In genomic region chr6:51654991-51655390, GRCm38 (mm10) we compare ENCODE assay signal across 15 mouse cellular contexts.
A peak's percentile ranks its signal among the peaks of the same experiment; 100 is the strongest.
DNase-seq lines count a peak whose midpoint lies in the region; ATAC-seq and TF ChIP-seq lines count a peak whose summit lies in the region.
"Had no signal": no experiment of that assay in that cellular context is flagged by ENCODE, and none has a peak within 500 bp of the region (broad histone marks: within the 10 kb centered on the region; RNA-seq: fewer than 3 reads in every experiment).

No protein-coding gene starts in this region.

- H3K4me1 ChIP-seq in hindbrain, embryonic 10.5 days (replicated peaks): peaks cover 41% of the 10 kb centered on the region
- H3K4me1 ChIP-seq in hindbrain, embryonic 16.5 days (ENCODE audit: control insufficient read depth, insufficient read depth, low read depth, low read length): peaks cover 10% of the 10 kb centered on the region
- peaks cover 39% of the 10 kb centered on the region for H3K4me1 ChIP-seq in midbrain, embryonic 10.5 days
- H3K4me1 ChIP-seq in midbrain, embryonic 15.5 days: peaks cover 27% of the 10 kb centered on the region
- H3K4me1 ChIP-seq in ES-E14 (ENCODE audit: control insufficient read depth in 2 of 2, insufficient read depth in 2 of 2, low read length in 2 of 2, poor library complexity in 1 of 2): peaks cover 0 to 3% of the 10 kb centered on the region in 2 experiments; a peak in 1 of 4 replicates
- H3K4me1 ChIP-seq in midbrain, embryonic 14.5 days (ENCODE audit: control insufficient read depth, insufficient read depth, low read length): peaks cover 32% of the 10 kb centered on the region
- peaks cover 6% of the 10 kb centered on the region for H3K4me1 ChIP-seq in heart, embryonic 11.5 days (ENCODE audit: control insufficient read depth, insufficient read depth, low read length)
- H3K4me1 ChIP-seq: embryonic facial prominence, embryonic 12.5 days had no signal

- H3K9me3 ChIP-seq in hindbrain, embryonic 10.5 days: no peaks in the 10 kb centered on the region
- H3K9me3 ChIP-seq in hindbrain, embryonic 16.5 days (ENCODE audit: control insufficient read depth, low read length): no peaks in the 10 kb centered on the region
- no peaks in the 10 kb centered on the region; the same call in 1 of the 2 replicates for H3K9me3 ChIP-seq in midbrain, embryonic 10.5 days (replicated peaks)
- no peaks in the 10 kb centered on the region for H3K9me3 ChIP-seq in midbrain, embryonic 15.5 days
- H3K9me3 ChIP-seq in ES-E14 (ENCODE audit: control insufficient read depth, insufficient read depth, low read depth, low read length): no peaks in the 10 kb centered on the region
- H3K9me3 ChIP-seq in midbrain, embryonic 14.5 days (ENCODE audit: control insufficient read depth, low read length): no peaks in the 10 kb centered on the region
- H3K9me3 ChIP-seq in heart, embryonic 11.5 days (replicated peaks; ENCODE audit: control insufficient read depth, low read length): no peaks in the 10 kb centered on the region
- H3K9me3 ChIP-seq: embryonic facial prominence, embryonic 12.5 days; kidney, embryonic 15.5 days; limb, embryonic 13.5 days had no signal

- H3K27me3 ChIP-seq in hindbrain, embryonic 10.5 days (ENCODE audit: insufficient read depth, poor library complexity, severe bottlenecking): no peaks in the 10 kb centered on the region
- no peaks in the 10 kb centered on the region for H3K27me3 ChIP-seq in hindbrain, embryonic 16.5 days (replicated peaks; ENCODE audit: control insufficient read depth, insufficient read depth, low read length)
- H3K27me3 ChIP-seq in midbrain, embryonic 10.5 days (ENCODE audit: low read depth, poor library complexity, severe bottlenecking): no peaks in the 10 kb centered on the region
- no peaks in the 10 kb centered on the region for H3K27me3 ChIP-seq in midbrain, embryonic 15.5 days (replicated peaks)
- no peaks in the 10 kb centered on the region for H3K27me3 ChIP-seq in midbrain, embryonic 14.5 days (ENCODE audit: control insufficient read depth, insufficient read depth, low read length)
- H3K27me3 ChIP-seq in heart, embryonic 11.5 days (ENCODE audit: control insufficient read depth, insufficient read depth, low read length): no peaks in the 10 kb centered on the region
- H3K27me3 ChIP-seq: embryonic facial prominence, embryonic 12.5 days; kidney, embryonic 15.5 days; limb, embryonic 13.5 days had no signal

- H3K27ac ChIP-seq in hindbrain, embryonic 10.5 days: peak overlapping the region; percentile 88
- H3K27ac ChIP-seq in hindbrain, embryonic 16.5 days (ENCODE audit: low read depth, low read length): no peak overlapping the region
- peak overlapping the region; percentile 78; the same call in 1 of the 2 replicates for H3K27ac ChIP-seq in midbrain, embryonic 10.5 days (replicated peaks)
- H3K27ac ChIP-seq in midbrain, embryonic 15.5 days: no peak overlapping the region
- no peak overlapping the region for H3K27ac ChIP-seq in ES-E14 (ENCODE audit: insufficient read depth, low read depth, low read length, poor library complexity, severe bottlenecking)
- H3K27ac ChIP-seq in midbrain, embryonic 14.5 days (replicated peaks; ENCODE audit: low read depth, low read length): peak overlapping the region; percentile 70; the same call in 1 of the 2 replicates
- H3K27ac ChIP-seq in heart, embryonic 11.5 days (ENCODE audit: low read depth, low read length): no peak overlapping the region
- H3K27ac ChIP-seq: embryonic facial prominence, embryonic 12.5 days; kidney, embryonic 15.5 days; limb, embryonic 13.5 days had no signal

- no peak overlapping the region for H3K4me3 ChIP-seq in hindbrain, embryonic 10.5 days
- no peak overlapping the region for H3K4me3 ChIP-seq in hindbrain, embryonic 16.5 days (ENCODE audit: low read length)
- H3K4me3 ChIP-seq in midbrain, embryonic 10.5 days: no peak overlapping the region
- H3K4me3 ChIP-seq in midbrain, embryonic 15.5 days: no peak overlapping the region
- H3K4me3 ChIP-seq in ES-E14 (ENCODE audit: insufficient read depth in 1 of 2, low read depth in 1 of 2, low read length in 2 of 2, poor library complexity in 1 of 2, severe bottlenecking in 1 of 2): no peak overlapping the region
- no peak overlapping the region for H3K4me3 ChIP-seq in midbrain, embryonic 14.5 days (replicated peaks; ENCODE audit: low read depth, low read length)
- H3K4me3 ChIP-seq in heart, embryonic 11.5 days (ENCODE audit: low read depth, low read length): no peak overlapping the region
- H3K4me3 ChIP-seq: embryonic facial prominence, embryonic 12.5 days; kidney, embryonic 15.5 days; limb, embryonic 13.5 days; myocyte had no signal

- no peak for DNase-seq in hindbrain, embryonic 10.5 days (ENCODE audit: low spot score)
- DNase-seq in midbrain, embryonic 10.5 days (ENCODE audit: low spot score): no peak
- peak; percentile 44 for DNase-seq in ES-E14 (ENCODE audit: low read depth, low spot score)
- no peak for DNase-seq in midbrain, embryonic 14.5 days
- DNase-seq in urinary bladder, adult 18-20 months (ENCODE audit: low spot score in 2 of 2): no peak
- DNase-seq: cerebellum, postnatal 25 days; heart, adult 18-20 months; lung, postnatal 4 days had no signal

- no peak overlapping the region for H3K9ac ChIP-seq in hindbrain, embryonic 16.5 days (ENCODE audit: low read depth, low read length)
- no peak overlapping the region for H3K9ac ChIP-seq in midbrain, embryonic 15.5 days
- H3K9ac ChIP-seq in ES-E14 (ENCODE audit: insufficient read depth, low read depth, low read length, poor library complexity, severe bottlenecking): no peak overlapping the region
- no peak overlapping the region for H3K9ac ChIP-seq in midbrain, embryonic 14.5 days (replicated peaks; ENCODE audit: low read length)
- H3K9ac ChIP-seq in heart, embryonic 11.5 days (ENCODE audit: low read depth, low read length): no peak overlapping the region
- H3K9ac ChIP-seq: embryonic facial prominence, embryonic 12.5 days; kidney, embryonic 15.5 days; limb, embryonic 13.5 days had no signal

- in situ Hi-C loops in ES-E14 (cut with MboI; ENCODE audit: low sequenced_read_pairs in 2 of 2, unreplicated experiment in 2 of 2): no loop called here

- ATAC-seq in hindbrain, embryonic 16.5 days: no peak
- ATAC-seq in midbrain, embryonic 15.5 days (replicated peaks): no peak
- no peak for ATAC-seq in midbrain, embryonic 14.5 days (ENCODE audit: low FRiP score, low TSS enrichment)
- ATAC-seq in heart, embryonic 11.5 days (replicated peaks; ENCODE audit: insufficient number of reproducible peaks, low FRiP score, low TSS enrichment): no peak

- 84% methylated on average over 4 of the region's 4 CpGs for WGBS in hindbrain, embryonic 10.5 days
- 98% methylated on average over 4 of the region's 4 CpGs for WGBS in hindbrain, embryonic 16.5 days
- 88% methylated on average over 4 of the region's 4 CpGs for WGBS in midbrain, embryonic 10.5 days
- 91% methylated on average over 4 of the region's 4 CpGs for WGBS in midbrain, embryonic 15.5 days
- 94% methylated on average over 4 of the region's 4 CpGs for WGBS in midbrain, embryonic 14.5 days
- 93% methylated on average over 4 of the region's 4 CpGs for WGBS in heart, embryonic 11.5 days (ENCODE audit: insufficient replicate concordance)

- H3K36me3 ChIP-seq in hindbrain, embryonic 10.5 days: no peaks in the 10 kb centered on the region
- no peaks in the 10 kb centered on the region for H3K36me3 ChIP-seq in hindbrain, embryonic 16.5 days (ENCODE audit: control insufficient read depth, insufficient read depth, low read length)
- H3K36me3 ChIP-seq in midbrain, embryonic 10.5 days: no peaks in the 10 kb centered on the region
- H3K36me3 ChIP-seq in midbrain, embryonic 15.5 days (replicated peaks): no peaks in the 10 kb centered on the region
- no peaks in the 10 kb centered on the region for H3K36me3 ChIP-seq in ES-E14 (ENCODE audit: control insufficient read depth, insufficient read depth, low read length, poor library complexity, severe bottlenecking)
- H3K36me3 ChIP-seq in midbrain, embryonic 14.5 days (ENCODE audit: control insufficient read depth, insufficient read depth, low read length): no peaks in the 10 kb centered on the region
- no peaks in the 10 kb centered on the region for H3K36me3 ChIP-seq in heart, embryonic 11.5 days (ENCODE audit: control insufficient read depth, insufficient read depth, low read length)
- H3K36me3 ChIP-seq: embryonic facial prominence, embryonic 12.5 days; kidney, embryonic 15.5 days; limb, embryonic 13.5 days had no signal

- H3K4me2 ChIP-seq in hindbrain, embryonic 16.5 days (ENCODE audit: low read length): no peak overlapping the region
- H3K4me2 ChIP-seq in midbrain, embryonic 15.5 days: no peak overlapping the region
- no peak overlapping the region for H3K4me2 ChIP-seq in midbrain, embryonic 14.5 days (ENCODE audit: low read length)
- no peak overlapping the region for H3K4me2 ChIP-seq in heart, embryonic 11.5 days
- H3K4me2 ChIP-seq: embryonic facial prominence, embryonic 12.5 days; kidney, embryonic 15.5 days; limb, embryonic 13.5 days had no signal

TF ChIP-seq in ES-E14, 5 proteins besides CTCF, POLR2A, EP300 and RAD21:
- TF ChIP-seq ZNF384 (IDR thresholded peaks at IDR 0.05; ENCODE audit: low read depth, low read length) (no peak), HCFC1 (IDR thresholded peaks at IDR 0.05; ENCODE audit: borderline replicate concordance, insufficient read depth, low read length) (no peak), ZC3H11A (IDR thresholded peaks at IDR 0.05; ENCODE audit: borderline replicate concordance, low read depth, low read length) (no peak), MAFK (IDR thresholded peaks at IDR 0.05; ENCODE audit: insufficient read depth, low read depth, low read length) (0 out of 2 replicates have a peak, but pooled peaks have one; percentile 26), CHD2 (IDR thresholded peaks at IDR 0.05; ENCODE audit: low read depth, low read length) (no peak)

Comparison
In these comparisons a context has a peak if more than half of its experiments do, and no peak if none do; other contexts are left out.
1. H3K27ac ChIP-seq: peak in hindbrain, embryonic 10.5 days (single experiment), midbrain, embryonic 10.5 days (single experiment) and midbrain, embryonic 14.5 days (single experiment); none in hindbrain, embryonic 16.5 days (single experiment), midbrain, embryonic 15.5 days (single experiment), ES-E14 (single experiment) and heart, embryonic 11.5 days (single experiment).